Mouse (Mus musculus): ENCODE results near the gene 1110017D15Rik.

1110017D15Rik gene

GRCm38 (mm10) chr4:41517233-41517632, at the start of gene 1110017D15Rik:
Gene 1110017D15Rik (minus strand): TSS chr4:41517333.
- no peak for DNase-seq (ENCODE audit: low spot score)

DNA sequence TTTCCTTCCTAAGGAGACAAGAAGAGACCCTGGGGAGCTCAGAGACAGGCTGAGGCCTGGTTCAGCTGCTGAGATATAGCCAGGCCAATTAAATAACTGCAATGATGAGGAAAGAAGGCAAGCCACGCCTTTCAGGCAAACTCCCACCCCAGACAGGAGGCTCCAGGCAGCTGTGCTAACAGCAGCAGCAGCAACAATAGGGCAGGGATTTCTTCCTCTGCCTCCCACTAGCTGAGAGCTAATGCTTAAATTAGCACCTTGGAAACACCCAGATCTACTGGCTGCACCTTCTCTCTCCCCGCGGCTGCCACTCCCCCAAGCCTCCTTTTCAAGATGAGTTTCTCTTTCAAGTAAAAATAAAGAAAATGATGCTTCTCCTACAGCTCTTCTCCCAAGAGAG, 49.0 kb upstream of the 1110017D15Rik start:
- DNase-seq (ENCODE audit: low spot score), result no peak

DNA sequence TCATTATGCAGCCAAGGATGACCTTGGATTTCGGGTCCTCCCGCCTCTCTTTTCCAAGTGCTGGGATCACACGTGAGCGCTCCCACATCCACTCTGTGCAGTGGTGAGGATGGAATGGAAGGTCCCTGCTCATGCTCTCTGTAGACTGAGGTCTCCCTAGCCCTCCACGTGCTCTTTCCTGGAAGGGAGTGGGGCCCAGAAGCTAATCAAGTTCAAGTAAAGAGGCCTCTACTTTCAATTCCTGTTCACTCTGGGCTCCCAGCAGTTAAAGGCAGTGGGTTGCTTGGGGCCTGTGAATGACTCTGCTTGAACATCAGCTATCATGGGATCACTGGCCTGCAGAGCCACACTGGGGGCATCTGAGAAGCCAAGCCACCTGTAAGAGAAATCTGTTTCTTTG, 46.2 kb upstream of the 1110017D15Rik start:
- no peak for DNase-seq (ENCODE audit: low spot score)

- DNase-seq (ENCODE audit: low spot score), result no peak
Measured at GRCm38 (mm10) chr4:41557092-41557491, 40.0 kb upstream of the 1110017D15Rik start.

DNA sequence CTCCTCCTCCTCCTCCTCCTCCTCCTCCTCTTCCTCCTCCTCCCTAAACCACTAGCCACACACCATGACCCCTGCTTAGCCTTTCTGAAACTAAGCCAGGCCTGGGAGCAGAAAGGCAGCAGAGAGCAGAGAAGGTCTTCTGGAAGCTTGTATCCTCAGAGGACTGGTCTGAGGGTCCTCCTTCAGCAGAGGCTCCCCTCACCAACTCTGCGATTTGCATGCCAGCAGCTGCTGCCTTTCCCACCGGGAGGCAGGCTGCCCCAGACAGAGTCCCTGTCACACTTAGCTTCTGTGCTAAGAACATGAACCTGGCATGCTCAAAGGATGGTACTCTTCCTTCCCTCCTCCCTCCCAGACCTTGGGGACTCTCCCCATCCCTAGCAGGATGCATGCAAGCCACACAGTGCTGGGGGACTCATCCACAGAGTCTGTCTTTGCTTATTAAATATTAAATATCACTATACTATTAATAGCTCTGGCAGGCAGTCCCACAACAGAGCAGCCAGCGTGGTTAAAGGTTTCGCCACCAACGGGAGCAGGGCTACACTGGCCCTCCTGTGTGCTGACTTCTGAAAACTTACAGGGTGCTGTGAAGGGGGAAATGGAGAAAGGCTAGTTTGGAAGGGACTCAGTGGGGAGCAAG, 39.3 kb upstream of the 1110017D15Rik start:
- no peak for DNase-seq (ENCODE audit: low spot score)

GRCm38 (mm10) chr4:41554994-41555663, 38.0 kb upstream of the 1110017D15Rik start:
- peak; percentile 56 for DNase-seq (ENCODE audit: low spot score)

GRCm38 (mm10) chr4:41553116-41553515, 36.0 kb upstream of the 1110017D15Rik start:
- DNase-seq (ENCODE audit: low spot score), result no peak

GRCm38 (mm10) chr4:41552529-41552928, 35.4 kb upstream of the 1110017D15Rik start:
- DNase-seq (ENCODE audit: low spot score), result peak; percentile 82

DNA sequence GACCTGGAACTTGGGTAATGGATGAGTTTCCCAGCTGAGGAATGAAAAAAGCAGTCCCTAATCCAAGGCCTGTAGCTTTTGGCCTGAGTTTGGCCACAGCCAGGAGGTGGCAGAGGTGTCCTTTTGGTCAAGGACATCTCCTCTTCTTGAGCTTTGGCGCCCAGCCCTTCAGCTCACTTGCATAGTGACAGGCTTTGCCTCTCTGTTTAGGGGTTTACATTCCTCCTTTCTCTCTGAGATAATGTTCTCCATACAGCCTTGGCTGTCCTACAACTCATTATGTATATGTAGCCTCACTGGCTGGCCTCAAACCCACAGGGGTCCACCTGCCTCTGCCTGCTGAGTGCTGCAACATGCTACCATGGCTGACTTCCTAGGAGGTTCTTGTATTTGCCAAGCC, 30.0 kb upstream of the 1110017D15Rik start:
- no peak for DNase-seq (ENCODE audit: low spot score)

DNA sequence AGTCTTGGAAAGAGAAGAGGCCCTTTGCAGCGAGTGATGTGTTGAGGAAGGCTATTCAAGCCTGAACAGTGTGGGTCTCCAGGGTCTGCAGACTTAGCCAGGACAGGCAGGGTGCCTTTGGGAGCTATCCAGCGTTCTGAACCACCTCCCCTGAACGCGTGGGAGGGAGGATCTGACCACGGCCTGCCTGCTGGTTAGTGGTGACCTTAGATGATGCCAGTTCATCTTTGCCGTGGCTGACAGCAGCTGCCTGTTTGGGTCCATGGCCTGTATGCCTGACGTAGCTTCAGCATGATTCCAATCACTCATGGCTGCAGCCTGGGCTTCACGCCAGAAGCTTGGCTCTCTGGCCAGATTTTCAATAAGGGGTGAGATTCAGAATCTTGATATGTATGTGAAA, 28.9 kb upstream of the 1110017D15Rik start:
- DNase-seq (ENCODE audit: low spot score), result peak; percentile 45

DNA sequence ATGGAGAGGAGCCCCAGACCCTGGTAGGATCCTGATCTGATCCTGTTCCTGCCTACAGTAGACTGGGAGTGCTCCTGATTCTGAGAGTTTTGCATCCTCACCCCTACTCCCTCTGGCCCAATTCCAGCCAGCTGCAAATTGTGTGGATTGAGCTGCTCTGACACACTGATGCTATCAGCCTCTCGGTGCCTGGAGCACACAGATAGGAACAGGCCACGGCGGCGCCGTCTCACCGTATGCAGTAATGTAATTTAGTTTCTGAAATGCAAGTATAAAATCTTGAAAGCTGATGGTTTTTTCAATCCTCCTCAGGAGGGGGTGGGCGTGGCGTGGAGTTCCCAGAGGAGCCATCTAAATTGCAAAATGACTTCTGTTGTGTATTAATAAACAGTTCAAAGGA, 25.0 kb upstream of the 1110017D15Rik start:
- DNase-seq (ENCODE audit: low spot score), result no peak

GRCm38 (mm10) chr4:41534866-41535265, 17.7 kb upstream of the 1110017D15Rik start:
- DNase-seq (ENCODE audit: low spot score), result no peak

DNA sequence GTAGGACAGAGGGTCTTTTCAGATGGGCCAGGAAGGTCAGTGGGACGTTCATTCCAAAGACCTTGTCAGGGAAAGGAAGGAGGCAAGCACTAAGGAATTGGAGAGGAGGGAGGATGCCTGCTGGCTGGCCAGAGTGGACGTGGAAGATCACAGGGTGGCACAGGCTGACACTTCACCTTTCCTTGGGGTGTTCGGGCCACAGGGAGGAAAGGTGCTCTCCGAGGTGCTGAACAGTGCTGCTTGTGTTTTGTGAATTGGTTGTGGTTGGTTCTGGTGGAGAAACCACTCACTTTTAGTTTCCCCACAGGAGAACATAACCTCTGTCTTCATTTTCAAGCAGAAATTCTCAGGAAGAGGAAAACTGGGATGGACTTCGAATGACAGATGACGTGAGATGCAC, 15.3 kb upstream of the 1110017D15Rik start:
- no peak for DNase-seq (ENCODE audit: low spot score)

GRCm38 (mm10) chr4:41527996-41528395, 10.9 kb upstream of the 1110017D15Rik start:
- DNase-seq (ENCODE audit: low spot score), result no peak

- no peak for DNase-seq (ENCODE audit: low spot score)
Measured at GRCm38 (mm10) chr4:41527076-41527475, 9.9 kb upstream of the 1110017D15Rik start.

DNA sequence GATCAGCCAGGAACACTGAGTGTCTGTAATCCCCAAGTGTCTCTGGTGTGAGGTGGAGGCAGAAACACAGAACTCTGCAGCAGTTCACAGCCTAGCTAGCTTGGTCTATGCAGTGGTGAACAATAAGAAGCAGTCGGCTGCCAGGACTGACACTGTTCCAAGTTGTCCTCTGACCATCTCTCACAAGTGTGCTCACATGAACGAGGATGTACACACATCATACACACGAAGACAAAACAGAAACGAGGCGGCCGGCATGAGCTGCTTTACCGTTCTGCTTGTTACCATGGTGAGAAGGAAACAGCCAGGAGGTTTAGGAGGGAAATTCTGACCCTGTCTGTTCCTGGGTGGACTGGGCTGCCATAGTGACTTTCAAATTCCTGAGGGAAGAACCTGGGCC, 9.4 kb upstream of the 1110017D15Rik start:
- DNase-seq (ENCODE audit: low spot score), result no peak

- no peak for DNase-seq (ENCODE audit: low spot score)
Measured at GRCm38 (mm10) chr4:41524829-41525228, 7.7 kb upstream of the 1110017D15Rik start.

- DNase-seq (ENCODE audit: low spot score), result no peak
Measured at GRCm38 (mm10) chr4:41523839-41524238, 6.7 kb upstream of the 1110017D15Rik start.

- DNase-seq (ENCODE audit: low spot score), result peak; percentile 76
Measured at GRCm38 (mm10) chr4:41522788-41523187, 5.7 kb upstream of the 1110017D15Rik start.

DNA sequence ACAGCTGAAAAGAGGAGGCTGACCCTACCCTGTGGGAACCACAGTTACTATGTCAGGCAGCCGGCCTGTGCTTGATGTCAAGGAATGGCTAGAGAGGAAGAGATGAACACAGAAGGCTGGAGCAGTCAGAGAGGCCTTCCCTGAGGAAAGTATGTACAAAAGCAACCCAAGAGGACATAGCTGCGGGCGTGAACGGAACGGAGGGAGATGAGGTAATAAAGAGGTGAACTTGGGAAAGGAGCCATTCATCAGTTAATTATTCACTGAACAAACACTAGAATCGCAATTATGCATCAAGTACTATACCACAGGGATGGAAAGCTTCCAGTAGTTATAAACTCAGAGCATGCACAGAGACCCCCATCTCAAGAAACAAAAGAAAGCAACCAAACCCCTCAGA, 5.0 kb upstream of the 1110017D15Rik start:
- DNase-seq (ENCODE audit: low spot score), result no peak

- no peak for DNase-seq (ENCODE audit: low spot score)
Measured at GRCm38 (mm10) chr4:41520641-41521040, 3.5 kb upstream of the 1110017D15Rik start.

DNA sequence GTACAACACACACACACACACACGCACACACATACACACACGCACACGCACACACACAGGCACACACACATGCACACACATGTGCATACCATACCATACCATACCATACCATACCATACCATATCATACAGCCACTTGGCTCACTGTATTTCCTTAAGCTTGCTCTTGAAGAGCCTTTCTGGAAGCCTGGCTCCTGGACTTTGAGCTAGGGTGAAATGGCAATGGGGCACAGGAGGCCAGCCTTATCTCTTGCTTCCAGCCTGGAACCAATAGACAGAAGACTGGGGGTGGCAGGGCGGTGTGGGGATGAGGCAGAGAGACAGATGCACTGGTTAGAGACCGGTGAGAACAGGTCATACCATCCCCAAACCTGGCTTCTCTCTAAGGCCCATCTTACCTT, 2.1 kb upstream of the 1110017D15Rik start:
- DNase-seq (ENCODE audit: low spot score), result no peak

DNA sequence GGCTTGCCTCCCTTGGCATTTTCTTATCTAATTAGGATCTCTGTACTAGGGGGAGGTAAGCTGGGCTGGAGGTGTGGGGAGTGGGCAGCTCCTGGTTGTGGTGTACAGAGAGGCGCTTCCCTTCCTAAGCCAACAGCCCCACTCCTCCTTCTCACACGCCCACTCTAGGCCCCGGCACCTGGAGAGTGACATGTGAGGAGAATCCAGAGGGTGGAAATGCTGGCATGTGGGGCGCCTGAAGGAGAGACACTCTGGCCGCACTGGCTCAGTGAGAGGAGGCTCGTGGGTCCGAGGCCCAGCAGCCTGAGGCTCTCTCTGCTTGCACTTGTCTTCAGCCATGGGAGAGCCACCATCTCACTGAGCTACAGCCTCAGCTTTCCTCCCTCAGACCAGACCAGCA, 1.2 kb upstream of the 1110017D15Rik start:
- no peak for DNase-seq (ENCODE audit: low spot score)

DNA sequence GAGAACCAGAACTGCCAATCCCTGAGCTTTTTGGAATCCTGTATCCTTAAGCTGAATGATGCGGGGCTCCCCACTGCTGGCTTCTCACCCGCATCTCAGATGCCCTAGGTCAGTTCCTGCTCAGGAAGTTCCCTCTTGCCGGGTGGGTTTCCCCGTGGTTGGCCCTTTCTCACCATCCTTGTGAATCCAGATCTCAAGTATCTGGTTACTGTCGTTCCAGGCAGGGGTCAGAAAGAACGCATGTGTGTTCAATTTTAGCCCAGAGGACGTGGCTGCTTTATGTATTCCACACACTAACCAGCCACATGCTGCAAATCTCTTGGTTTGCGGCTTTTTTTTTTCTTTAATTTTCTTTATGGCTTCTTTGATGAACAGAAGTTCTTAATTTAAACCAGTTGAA, 3.4 kb downstream of the 1110017D15Rik start:
- DNase-seq (ENCODE audit: low spot score), result no peak

Measured in layer of hippocampus, adult 11-12 months (tissue).